Mouse (Mus musculus) adrenal gland, postnatal 25 days (tissue): ENCODE results near the gene Ppef2. TPM values are rescaled to one million over a fixed set of nuclear protein-coding genes. Genes with fewer than 3 reads are reported as not detected.

Source experiments
- DNase-seq: peaks from one replicate; pipeline ENCODE4 v3.0.0; 2021; ENCODE audit warnings: mixed read lengths
- total RNA-seq: library from RNA; stranded (reverse); gene quantifications from 2 replicates; pipeline ENCODE4 v1.2.3, GENCODE M21; 2021

Ppef2 gene
- total RNA-seq, 1 experiment from 2014 or later: 0.18 TPM

DNA sequence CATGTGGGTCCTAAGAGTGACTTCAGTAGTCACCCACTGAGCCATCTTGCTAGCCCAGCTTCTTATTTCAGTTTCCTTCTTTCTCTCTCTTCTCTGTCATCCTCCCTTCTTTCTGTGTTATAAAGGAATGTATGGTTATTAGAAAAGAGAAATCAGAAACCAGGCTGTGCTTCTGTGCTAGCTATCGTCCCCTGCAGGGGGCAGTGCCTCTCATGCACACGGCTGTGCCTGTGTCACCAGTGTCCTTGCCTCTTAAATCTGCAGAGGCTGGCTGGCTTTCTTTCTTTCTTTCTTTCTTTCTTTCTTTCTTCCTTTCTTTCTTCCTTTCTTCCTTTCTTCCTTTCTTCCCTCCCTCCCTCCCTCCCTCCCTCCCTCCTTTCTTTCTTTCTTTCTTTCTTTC lies 60.4 kb downstream of the Ppef2 start:
- DNase-seq: peak; percentile 61

GRCm38 (mm10) chr5:92188881-92189483 lies 67.1 kb downstream of the Ppef2 start:
- DNase-seq: no peak

DNA sequence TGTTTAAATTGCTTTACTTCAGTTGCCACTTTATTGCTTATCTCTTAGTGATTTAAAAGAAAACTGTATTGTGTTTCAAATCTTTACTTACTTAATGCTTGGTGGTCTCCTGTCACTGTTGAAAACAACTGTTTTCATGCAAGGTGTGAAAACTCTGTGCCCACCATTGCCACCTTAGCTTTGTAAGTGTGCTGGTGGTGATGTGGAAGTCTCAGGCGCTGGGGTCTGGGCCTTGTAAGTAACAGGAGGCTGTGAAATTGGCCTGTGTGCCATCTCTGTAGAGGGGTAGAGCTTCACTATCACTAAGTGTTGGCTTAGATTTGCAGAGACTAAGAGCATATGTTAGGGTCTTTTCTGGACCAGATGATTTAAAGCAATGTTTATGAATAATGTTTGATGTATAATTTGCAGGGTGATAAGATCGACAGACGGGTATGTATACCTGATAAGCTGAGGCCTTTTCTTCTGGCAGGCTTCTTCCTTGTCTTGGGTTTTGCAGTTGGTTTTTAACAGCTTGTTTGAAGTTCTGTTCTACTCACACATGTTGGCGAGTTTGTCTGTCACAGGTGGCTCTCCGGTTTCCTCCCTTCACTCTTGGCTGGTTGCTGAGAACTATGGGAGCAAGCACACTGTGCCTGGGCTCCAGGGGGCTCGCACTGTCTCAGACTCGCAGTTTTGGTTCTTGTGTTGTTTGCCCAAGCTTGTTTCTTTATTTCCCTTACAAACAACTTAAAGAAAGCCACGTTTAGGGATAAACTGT lies 72.8 kb downstream of the Ppef2 start:
- DNase-seq: no peak

Other genes with a start within 250 kb of the Ppef2 start
- 4.6 and 6.5 TPM in 2 replicates for gene Cdkl2, start 212.4 kb downstream of the Ppef2 start, total RNA-seq
- 133 and 158 TPM in 2 replicates for gene G3bp2, start 172.6 kb downstream of the Ppef2 start, total RNA-seq
- 82.9 and 84.1 TPM in 2 replicates for gene Uso1, start 118.3 kb downstream of the Ppef2 start, total RNA-seq
- gene U90926, start 40.9 kb downstream of the Ppef2 start, total RNA-seq: not detected in 2 replicates
- 13.8 and 15.8 TPM in 2 replicates for gene Naaa, start 21.9 kb upstream of the Ppef2 start, total RNA-seq
- gene Sdad1, start 54.2 kb upstream of the Ppef2 start, total RNA-seq: 30.5 and 36.1 TPM in 2 replicates
- gene Cxcl9, start 71.8 kb upstream of the Ppef2 start, total RNA-seq: 0.88 and 0.90 TPM in 2 replicates
- 50.0 and 51.8 TPM in 2 replicates for gene Art3, start 75.5 kb upstream of the Ppef2 start, total RNA-seq
- 1.1 and 1.2 TPM in 2 replicates for gene Cxcl10, start 92.6 kb upstream of the Ppef2 start, total RNA-seq
- 30.1 and 33.5 TPM in 2 replicates for gene Nup54, start 178.9 kb upstream of the Ppef2 start, total RNA-seq